ENCODE assay signal across 8 mouse cellular contexts in the genomic region with DNA sequence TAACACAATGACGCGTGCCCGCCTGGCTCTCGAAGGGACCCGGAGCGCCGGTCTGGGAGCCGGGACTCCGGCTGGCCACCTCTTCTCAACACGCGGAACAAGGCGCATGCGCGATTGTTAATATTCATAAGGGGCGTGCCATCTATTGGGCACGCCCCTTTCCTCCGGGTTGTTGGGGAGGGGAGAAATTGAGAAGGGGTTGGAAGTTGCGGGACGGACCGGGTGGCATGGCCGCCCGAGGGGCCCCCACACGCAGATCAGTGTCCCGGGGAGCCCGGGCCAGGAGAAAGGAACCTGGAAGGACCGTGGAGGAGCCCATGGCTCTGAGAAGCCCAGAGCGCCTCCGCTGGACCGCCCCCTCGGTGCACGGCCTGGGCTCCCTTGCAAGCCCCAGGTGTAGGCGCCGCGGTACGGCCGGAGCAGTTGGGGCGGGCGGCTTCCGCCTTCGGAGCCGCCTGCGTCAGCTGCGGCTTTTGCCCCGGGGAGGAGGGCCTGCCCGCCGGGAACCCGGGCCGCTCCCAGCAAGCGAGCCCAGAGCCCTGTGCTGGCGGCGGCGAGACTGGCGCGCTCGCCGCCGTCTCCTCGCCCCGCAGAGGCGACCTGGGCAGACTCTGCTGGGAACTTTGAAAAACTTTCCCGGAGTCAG. TPM values are rescaled to one million over a fixed set of nuclear protein-coding genes. Genes with fewer than 3 reads are reported as not detected.
DNase-seq lines count a peak whose midpoint lies in the region; ATAC-seq and TF ChIP-seq lines count a peak whose summit lies in the region.

No protein-coding gene starts in this region.

- no peak for TF ChIP-seq CTCF in thymus, adult 2 months (IDR thresholded peaks at IDR 0.05; ENCODE audit: borderline replicate concordance, control insufficient read depth, extremely low read depth, insufficient read depth, low read length, poor library complexity)

- 0 out of 2 replicates have a peak, but pooled peaks cover 3% of the 10 kb centered on the region for H3K27me3 ChIP-seq in hindbrain, embryonic 15.5 days
- peaks cover 7% of the 10 kb centered on the region for H3K27me3 ChIP-seq in thymus, adult 2 months (ENCODE audit: control insufficient read depth, insufficient read depth, low read length)

- H3K4me3 ChIP-seq in hindbrain, embryonic 15.5 days = peak overlapping the region; percentile 57
- peak overlapping the region; percentile 42 for H3K4me3 ChIP-seq in thymus, adult 2 months (ENCODE audit: control insufficient read depth, insufficient read depth, low read length)

- H3K9me3 ChIP-seq in hindbrain, embryonic 15.5 days = no peaks in the 10 kb centered on the region

- peak overlapping the region; percentile 85 for H3K27ac ChIP-seq in hindbrain, embryonic 15.5 days (replicated peaks)
- H3K27ac ChIP-seq in thymus, adult 2 months (ENCODE audit: control insufficient read depth, insufficient read depth, low read length) = no peak overlapping the region

- peak; percentile 15 for DNase-seq in T-cell, adult 2 months (ENCODE audit: low spot score)
- DNase-seq in cerebellum, postnatal 14 days = peak; percentile 78 to 86
- peak; percentile 94 for DNase-seq in gastrocnemius, adult 18-20 months (ENCODE audit: low spot score)
- DNase-seq in layer of hippocampus, postnatal 25 days (ENCODE audit: extremely low spot score in 1 of 2, low spot score in 1 of 2) = peak; percentile 57 to 78
- peak; percentile 94 for DNase-seq in lung, postnatal 10 days
- DNase-seq in ovary, postnatal 10 days (ENCODE audit: low spot score) = peak; percentile 92
- DNase-seq in thymus, adult 2 months = peak; percentile 22

- TF ChIP-seq POLR2A in thymus, adult 2 months (IDR thresholded peaks at IDR 0.05; ENCODE audit: control insufficient read depth, extremely low read depth, insufficient read depth, low read length, poor library complexity) = 0 out of 2 replicates have a peak, but pooled peaks have one; percentile 20

- peak overlapping the region; percentile 62 for H3K9ac ChIP-seq in hindbrain, embryonic 15.5 days

- WGBS in hindbrain, embryonic 15.5 days = under 1% methylated on average over 55 of the region's 61 CpGs
- 2% methylated on average over 61 of the region's 61 CpGs for WGBS in thymus, adult 2 months

- no peaks in the 10 kb centered on the region for H3K36me3 ChIP-seq in hindbrain, embryonic 15.5 days
- no peaks in the 10 kb centered on the region for H3K36me3 ChIP-seq in thymus, adult 2 months (ENCODE audit: control insufficient read depth, insufficient read depth, low read length)

- H3K4me1 ChIP-seq in hindbrain, embryonic 15.5 days (replicated peaks) = peaks cover 45% of the 10 kb centered on the region
- H3K4me1 ChIP-seq in thymus, adult 2 months (replicated peaks; ENCODE audit: control insufficient read depth, insufficient read depth, low read length) = 0 out of 2 replicates have a peak, but pooled peaks cover 3% of the 10 kb centered on the region

- peak; percentile 79 for ATAC-seq in hindbrain, embryonic 15.5 days (ENCODE audit: low FRiP score, low read depth)

- peak overlapping the region; percentile 98 for H3K4me2 ChIP-seq in hindbrain, embryonic 15.5 days

RNA-seq across cellular contexts. Expression of a gene that starts 0.4 kb away (rescaled TPM):
- total RNA-seq in gastrocnemius, adult 18-20 months (2021) = 1 to 10 TPM; 3.9 to 6.8 TPM
- 10.6 and 12.3 TPM in 2 replicates for polyA plus RNA-seq in hindbrain, embryonic 15.5 days (2015; fragmentation: Nextera tagmentation; extraction: Ambion mirVana)
- total RNA-seq in layer of hippocampus, postnatal 25 days (2021) = 10 to 100 TPM in 1 of 2 experiments, 1 to 10 TPM in 1; 8.3 to 11.3 TPM
- 3.0 and 3.2 TPM in 2 replicates for polyA plus RNA-seq in thymus, adult 2 months (2012; rRNA removed)

Comparison
In these comparisons a context has a peak if more than half of its experiments do, and no peak if none do; other contexts are left out.
1. DNase-seq: peak in every context shown above with its lines; median percentile 94 in gastrocnemius, adult 18-20 months; 94 in lung, postnatal 10 days; 92 in ovary, postnatal 10 days; 82 in cerebellum, postnatal 14 days; 68 in layer of hippocampus, postnatal 25 days; 22 in thymus, adult 2 months; 15 in T-cell, adult 2 months.